Mouse (Mus musculus) c-Kit-positive CD71-negative TER-119-negative erythroid progenitor cells, embryonic 14.5 days (primary cell): ENCODE data around the gene Dhrs4.
A peak's percentile ranks its signal among the peaks of the same experiment; 100 is the strongest.

Experiments
- DNase-seq: peaks from one replicate; pipeline ENCODE4 v3.0.0-alpha.2; 2013; ENCODE audit warnings: low read depth

The Dhrs4 gene

GRCm38 (mm10) chr14:55486836-55487235 lies 8.3 kb downstream of the Dhrs4 start:
- DNase-seq, result no peak

GRCm38 (mm10) chr14:55490361-55491201 lies 12.0 kb downstream of the Dhrs4 start, which contains the start of gene Carmil3:
Gene Carmil3 (plus strand): TSS chr14:55490651.
- no peak for DNase-seq

- peak; percentile 56 for DNase-seq
These were observed 12.8 kb downstream of the Dhrs4 start for GRCm38 (mm10) chr14:55491291-55491833.

GRCm38 (mm10) chr14:55492103-55492502 lies 13.5 kb downstream of the Dhrs4 start:
- no peak for DNase-seq

- no peak for DNase-seq
These were observed 17.1 kb downstream of the Dhrs4 start for GRCm38 (mm10) chr14:55495509-55496240.

- DNase-seq, result no peak
These were observed 18.3 kb downstream of the Dhrs4 start for GRCm38 (mm10) chr14:55496761-55497448.

GRCm38 (mm10) chr14:55497449-55497821 lies 18.9 kb downstream of the Dhrs4 start:
- peak; percentile 85 for DNase-seq

- no peak for DNase-seq
These were observed 27.1 kb downstream of the Dhrs4 start for GRCm38 (mm10) chr14:55505612-55506011.

- DNase-seq, result no peak
These were observed 29.2 kb downstream of the Dhrs4 start for GRCm38 (mm10) chr14:55507801-55508200.

GRCm38 (mm10) chr14:55509540-55509939 lies 31.0 kb downstream of the Dhrs4 start:
- no peak for DNase-seq

- no peak for DNase-seq
These were observed 31.7 kb downstream of the Dhrs4 start, which contains the start of gene Cpne6 for GRCm38 (mm10) chr14:55510125-55510731. Gene Cpne6 (plus strand): TSS chr14:55510445.

- no peak for DNase-seq
These were observed 32.5 kb downstream of the Dhrs4 start for GRCm38 (mm10) chr14:55511037-55511436.

- DNase-seq, result no peak
These were observed 35.4 kb downstream of the Dhrs4 start for GRCm38 (mm10) chr14:55513927-55514326.

GRCm38 (mm10) chr14:55515846-55516245 lies 37.3 kb downstream of the Dhrs4 start:
- no peak for DNase-seq

- DNase-seq, result no peak
These were observed 40.3 kb downstream of the Dhrs4 start for GRCm38 (mm10) chr14:55518897-55519296.

- no peak for DNase-seq
These were observed 41.0 kb downstream of the Dhrs4 start for GRCm38 (mm10) chr14:55519604-55520003.

- DNase-seq, result no peak
These were observed 42.1 kb downstream of the Dhrs4 start for GRCm38 (mm10) chr14:55520451-55521361.

GRCm38 (mm10) chr14:55524062-55524461 lies 45.5 kb downstream of the Dhrs4 start:
- DNase-seq, result no peak

- no peak for DNase-seq
These were observed 46.2 kb downstream of the Dhrs4 start, which contains the start of gene Nrl for GRCm38 (mm10) chr14:55524785-55525184. Gene Nrl (minus strand): TSS chr14:55524981.

- no peak for DNase-seq
These were observed 48.1 kb downstream of the Dhrs4 start for GRCm38 (mm10) chr14:55526674-55527073.

GRCm38 (mm10) chr14:55527940-55528339 lies 49.4 kb downstream of the Dhrs4 start:
- DNase-seq, result peak; percentile 50
